Mouse (Mus musculus) MEL (cell line): ENCODE results near the gene Dctn1. TPM values are rescaled to one million over a fixed set of nuclear protein-coding genes. Genes with fewer than 3 reads are reported as not detected.

Experiments used
- DNase-seq: peaks from one replicate; pipeline ENCODE4 v3.0.0; 2011; ENCODE audit warnings: low read depth, low spot score
- H3K27ac ChIP-seq: 2 replicates; pipeline ENCODE4 v1.5.1; 2012; ENCODE audit warnings: low read depth, mild to moderate bottlenecking, control low read depth, low read length, moderate library complexity; ENCODE audit not compliant: control insufficient read depth
- H3K27me3 ChIP-seq, 2 experiments: fragments of 150-350 bp in 1 of 2; sonication (generic) in 1 of 2; 2 replicates each; pipeline ENCODE4 v1.6.1; 2012; ENCODE audit warnings: low read length in 2 of 2, mild to moderate bottlenecking in 2 of 2, improper control_type of control experiment in 1 of 2, moderate library complexity in 1 of 2; ENCODE audit not compliant: insufficient read depth in 2 of 2, control insufficient read depth in 1 of 2
- H3K36me3 ChIP-seq, 2 experiments: 2 replicates each; pipeline ENCODE4 v1.6.1; 2012 to 2014; ENCODE audit warnings: low read length in 2 of 2, improper control_type of control experiment in 1 of 2, inconsistent platforms in 1 of 2, mild to moderate bottlenecking in 1 of 2; ENCODE audit not compliant: insufficient read depth in 2 of 2, control insufficient read depth in 1 of 2
- H3K4me1 ChIP-seq, 2 experiments: fragments of 150-350 bp in 1 of 2; sonication (generic) in 1 of 2; 2 replicates each; pipeline ENCODE4 v1.6.1; 2012; ENCODE audit warnings: low read length in 2 of 2, improper control_type of control experiment in 1 of 2, mild to moderate bottlenecking in 1 of 2; ENCODE audit not compliant: insufficient read depth in 2 of 2, control insufficient read depth in 1 of 2
- H3K4me3 ChIP-seq, 2 experiments: fragments of 150-350 bp in 1 of 2; sonication (generic) in 1 of 2; 2 replicates each; pipeline ENCODE4 v1.5.1; 2012; ENCODE audit warnings: low read depth in 2 of 2, low read length in 2 of 2, mild to moderate bottlenecking in 2 of 2, moderate library complexity in 2 of 2, control low read depth in 1 of 2, improper control_type of control experiment in 1 of 2; ENCODE audit not compliant: control insufficient read depth in 1 of 2, insufficient read depth in 1 of 2
- H3K79me2 ChIP-seq: 2 replicates; pipeline ENCODE4 v1.6.1; 2012; ENCODE audit warnings: mild to moderate bottlenecking, low read length, moderate library complexity; ENCODE audit not compliant: control insufficient read depth, poor library complexity, insufficient read depth
- H3K9ac ChIP-seq: 2 replicates; pipeline ENCODE4 v1.6.1; 2012; ENCODE audit warnings: low read depth, mild to moderate bottlenecking, control low read depth, low read length, moderate library complexity; ENCODE audit not compliant: control insufficient read depth, poor library complexity, severe bottlenecking
- H3K9me3 ChIP-seq: fragments of 150-350 bp; sonication (generic); replicated peaks from 2 replicates; pipeline ENCODE4 v1.6.1; 2012; ENCODE audit warnings: mild to moderate bottlenecking, low read length, improper control_type of control experiment, moderate library complexity; ENCODE audit not compliant: insufficient read depth
- BHLHE40 ChIP-seq: IDR thresholded peaks from 2 replicates; pipeline ENCODE4 v1.6.1; 2012; ENCODE audit warnings: low read depth, mild to moderate bottlenecking, inconsistent platforms, low read length, improper control_type of control experiment, borderline replicate concordance
- CHD1 ChIP-seq: IDR thresholded peaks from 2 replicates; pipeline ENCODE4 v1.6.1; 2012; ENCODE audit warnings: low read depth, mild to moderate bottlenecking, inconsistent platforms, low read length, improper control_type of control experiment
- CHD2 ChIP-seq: IDR thresholded peaks from 2 replicates; pipeline ENCODE4 v1.6.1; 2011; ENCODE audit warnings: low read length, improper control_type of control experiment
- CTCF ChIP-seq, 3 experiments: IDR thresholded peaks in 2 of 3; conservative IDR thresholded peaks in 1 of 3; 2 replicates each; pipeline ENCODE4 v1.5.1; 2011 to 2012; ENCODE audit warnings: low read length in 3 of 3, low read depth in 2 of 3, mild to moderate bottlenecking in 2 of 3, improper control_type of control experiment in 1 of 3, inconsistent platforms in 1 of 3, mixed read lengths in 1 of 3, moderate library complexity in 1 of 3; ENCODE audit not compliant: control insufficient read depth in 1 of 3, insufficient read depth in 1 of 3, poor library complexity in 1 of 3, severe bottlenecking in 1 of 3
- E2F4 ChIP-seq: IDR thresholded peaks from 2 replicates; pipeline ENCODE4 v1.6.1; 2011; ENCODE audit warnings: low read depth, low read length, improper control_type of control experiment, borderline replicate concordance
- ELF1 ChIP-seq: IDR thresholded peaks from 2 replicates; pipeline ENCODE4 v1.6.1; 2014; ENCODE audit warnings: low read depth, mild to moderate bottlenecking, inconsistent platforms, low read length, improper control_type of control experiment, moderate library complexity
- ETS1 ChIP-seq: IDR thresholded peaks from 2 replicates; pipeline ENCODE4 v1.6.1; 2012; ENCODE audit warnings: low read depth, mild to moderate bottlenecking, inconsistent platforms, low read length, improper control_type of control experiment, moderate library complexity
- GABPA ChIP-seq: IDR thresholded peaks from 2 replicates; pipeline ENCODE4 v1.6.1; 2012; ENCODE audit warnings: low read depth, mild to moderate bottlenecking, inconsistent platforms, low read length, improper control_type of control experiment, moderate library complexity
- GATA1 ChIP-seq: IDR thresholded peaks from 2 replicates; pipeline ENCODE4 v1.6.1; 2011; ENCODE audit warnings: low read depth, low read length, improper control_type of control experiment
- HCFC1 ChIP-seq: IDR thresholded peaks from 2 replicates; pipeline ENCODE4 v1.6.1; 2012; ENCODE audit warnings: low read depth, mild to moderate bottlenecking, inconsistent platforms, low read length, improper control_type of control experiment, moderate library complexity
- JUND ChIP-seq: IDR thresholded peaks from 2 replicates; pipeline ENCODE4 v1.6.1; 2011; ENCODE audit warnings: low read depth, mild to moderate bottlenecking, improper control_type of control experiment, low read length
- KAT2A ChIP-seq: conservative IDR thresholded peaks from 2 replicates; pipeline ENCODE4 v1.6.1; 2012; ENCODE audit warnings: low read depth, low read length, improper control_type of control experiment, inconsistent platforms
- MAFK ChIP-seq: IDR thresholded peaks from 2 replicates; pipeline ENCODE4 v1.6.1; 2011; ENCODE audit warnings: low read depth, mild to moderate bottlenecking, low read length, improper control_type of control experiment, borderline replicate concordance
- MAX ChIP-seq: IDR thresholded peaks from 2 replicates; pipeline ENCODE4 v1.6.1; 2011; ENCODE audit warnings: low read length, improper control_type of control experiment
- MAZ ChIP-seq: IDR thresholded peaks from 2 replicates; pipeline ENCODE4 v1.6.1; 2012; ENCODE audit warnings: low read depth, mild to moderate bottlenecking, inconsistent platforms, low read length, improper control_type of control experiment
- MYB ChIP-seq: IDR thresholded peaks from 2 replicates; pipeline ENCODE4 v1.6.1; 2011; ENCODE audit warnings: mild to moderate bottlenecking, low read depth, low read length, improper control_type of control experiment
- MYC ChIP-seq: IDR thresholded peaks from 2 replicates; pipeline ENCODE4 v1.6.1; 2011; ENCODE audit warnings: low read depth, mild to moderate bottlenecking, low read length, improper control_type of control experiment, moderate library complexity
- NELFE ChIP-seq: IDR thresholded peaks from 2 replicates; pipeline ENCODE4 v1.6.1; 2011; ENCODE audit warnings: low read depth, low read length, improper control_type of control experiment
- NRF1 ChIP-seq: IDR thresholded peaks from 2 replicates; pipeline ENCODE4 v1.6.1; 2014; ENCODE audit warnings: low read depth, mild to moderate bottlenecking, inconsistent platforms, low read length, improper control_type of control experiment, moderate library complexity; ENCODE audit not compliant: poor library complexity, insufficient read depth, severe bottlenecking
- POLR2A ChIP-seq, 2 experiments: IDR thresholded peaks; 2 replicates each; pipeline ENCODE4 v1.6.1; 2011 to 2012; ENCODE audit warnings: low read length in 2 of 2, mild to moderate bottlenecking in 2 of 2, control low read depth in 1 of 2, improper control_type of control experiment in 1 of 2, low read depth in 1 of 2, moderate library complexity in 1 of 2; ENCODE audit not compliant: control insufficient read depth in 1 of 2, insufficient read depth in 1 of 2, poor library complexity in 1 of 2
- POLR2AphosphoS2 ChIP-seq: IDR thresholded peaks from 2 replicates; pipeline ENCODE4 v1.6.1; 2011; ENCODE audit warnings: low read length, improper control_type of control experiment
- RCOR1 ChIP-seq: IDR thresholded peaks from 2 replicates; pipeline ENCODE4 v1.6.1; 2012; ENCODE audit warnings: low read depth, mild to moderate bottlenecking, inconsistent platforms, low read length, improper control_type of control experiment
- SIN3A ChIP-seq: IDR thresholded peaks from 2 replicates; pipeline ENCODE4 v1.6.1; 2012; ENCODE audit warnings: low read length, improper control_type of control experiment, inconsistent platforms
- TBP ChIP-seq: IDR thresholded peaks from 2 replicates; pipeline ENCODE4 v1.8.0; 2011; ENCODE audit warnings: low read depth, low read length, improper control_type of control experiment
- TCF12 ChIP-seq: IDR thresholded peaks from 2 replicates; pipeline ENCODE4 v1.6.1; 2014; ENCODE audit warnings: low read depth, mild to moderate bottlenecking, inconsistent platforms, low read length, improper control_type of control experiment, moderate library complexity
- USF1 ChIP-seq: IDR thresholded peaks from 2 replicates; pipeline ENCODE4 v1.6.1; 2014; ENCODE audit warnings: low read depth, mild to moderate bottlenecking, inconsistent platforms, low read length, improper control_type of control experiment, moderate library complexity
- USF2 ChIP-seq, 2 experiments: IDR thresholded peaks; 2 replicates each; pipeline ENCODE4 v1.6.1; 2011 to 2012; ENCODE audit warnings: improper control_type of control experiment in 2 of 2, low read length in 2 of 2, borderline replicate concordance in 1 of 2, inconsistent platforms in 1 of 2, low read depth in 1 of 2, mild to moderate bottlenecking in 1 of 2; ENCODE audit not compliant: insufficient read depth in 1 of 2
- ZC3H11A ChIP-seq: IDR thresholded peaks from 2 replicates; pipeline ENCODE4 v1.6.1; 2012; ENCODE audit warnings: low read depth, mild to moderate bottlenecking, inconsistent platforms, low read length, improper control_type of control experiment
- ZKSCAN1 ChIP-seq: IDR thresholded peaks from 2 replicates; pipeline ENCODE4 v1.6.1; 2012; ENCODE audit warnings: low read depth, mild to moderate bottlenecking, inconsistent platforms, low read length, improper control_type of control experiment, moderate library complexity
- ZNF384 ChIP-seq: IDR thresholded peaks from 2 replicates; pipeline ENCODE4 v1.6.1; 2012; ENCODE audit warnings: low read depth, mild to moderate bottlenecking, inconsistent platforms, low read length, improper control_type of control experiment
- polyA plus RNA-seq, 2 experiments: library from polyadenylated mRNA; stranded (reverse) in 1 of 2; unstranded in 1 of 2; fragments of >175 nt in 1 of 2; fragments of >200 nt in 1 of 2; gene quantifications; 2 replicates each; pipeline versions ENCODE4 v1.2.1 to v1.2.4; 2012; ENCODE audit warnings: low replicate concordance in 2 of 2, low read depth in 1 of 2; ENCODE audit not compliant: insufficient read length in 2 of 2, insufficient read depth in 1 of 2, missing spikeins in 1 of 2
- total RNA-seq: library from RNA; depleted of rRNA; stranded (reverse); fragments of 300-350 nt; gene quantifications from 2 replicates; pipeline ENCODE4 v1.2.3, GENCODE M21; 2012

Gene Dctn1
- total and polyA plus RNA-seq, 3 experiments = 23.3 to 81.9 TPM; not detected in 1

- peaks cover 4 to 7% of the 10 kb centered on the region in 2 experiments for H3K4me1 ChIP-seq
- DNase-seq = no peak
- H3K27me3 ChIP-seq = no peaks in the 10 kb centered on the region
- TF ChIP-seq NELFE (no peak), TBP (no peak), GABPA (no peak), RCOR1 (no peak), SIN3A (no peak)
- peaks cover 8% of the 10 kb centered on the region for H3K79me2 ChIP-seq
- no peak overlapping the region for H3K9ac ChIP-seq
- H3K9me3 ChIP-seq = no peaks in the 10 kb centered on the region
- peaks cover 0 to 10% of the 10 kb centered on the region in 2 experiments; a peak in 2 of 4 replicates for H3K36me3 ChIP-seq
- H3K4me3 ChIP-seq = no peak overlapping the region
- H3K27ac ChIP-seq = no peak overlapping the region
Measured at GRCm38 (mm10) chr6:83161921-83162641, 3.6 kb upstream of the Dctn1 start.

DNA sequence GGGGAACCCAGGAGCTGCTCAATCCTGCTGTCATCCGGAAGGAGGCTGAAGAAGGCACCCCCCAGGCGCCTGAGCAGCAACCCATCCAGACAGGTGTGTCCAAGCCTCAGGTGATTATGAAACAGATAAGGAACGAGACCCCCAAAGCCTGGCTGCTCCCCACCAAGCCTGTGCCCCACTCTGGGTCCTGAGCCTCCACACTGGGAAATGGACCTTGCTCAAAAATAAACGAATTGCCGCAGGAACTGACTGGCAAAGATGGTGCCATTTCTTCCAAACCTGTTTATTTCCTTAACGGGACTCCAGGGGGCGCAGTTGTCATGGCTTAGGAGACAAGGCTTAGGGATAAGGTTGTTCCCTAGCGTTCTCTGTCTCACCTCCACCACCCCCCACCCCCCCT lies 3.0 kb upstream of the Dctn1 start:
- H3K36me3 ChIP-seq = peaks cover 0 to 11% of the 10 kb centered on the region in 2 experiments; a peak in 2 of 4 replicates
- no peak overlapping the region for H3K4me3 ChIP-seq
- peaks cover 8% of the 10 kb centered on the region for H3K79me2 ChIP-seq
- no peaks in the 10 kb centered on the region for H3K27me3 ChIP-seq
- H3K27ac ChIP-seq = no peak overlapping the region
- no peak overlapping the region for H3K9ac ChIP-seq
- H3K9me3 ChIP-seq = no peaks in the 10 kb centered on the region
- DNase-seq = peak; percentile 82
- peaks cover 6 to 9% of the 10 kb centered on the region in 2 experiments for H3K4me1 ChIP-seq
- peak; percentile 31; the same call in 1 of the 2 replicates for TF ChIP-seq ZC3H11A
- TF ChIP-seq USF2 (IDR thresholded peaks at IDR 0.05; ENCODE audit: borderline replicate concordance in 1 of 2, insufficient read depth in 1 of 2, low read depth in 1 of 2, low read length in 2 of 2) = no peak
- TF ChIP-seq GABPA = no peak
- TF ChIP-seq ZKSCAN1 = no peak
- no peak for TF ChIP-seq POLR2AphosphoS2
- TF ChIP-seq CHD2 = no peak
- TF ChIP-seq NELFE = no peak
- no peak for TF ChIP-seq USF1
- no peak for TF ChIP-seq E2F4
- no peak for TF ChIP-seq ELF1
- 0 out of 2 replicates have a peak, but pooled peaks have one; percentile 37 for TF ChIP-seq HCFC1
- TF ChIP-seq POLR2A (IDR thresholded peaks at IDR 0.05; ENCODE audit: control insufficient read depth in 1 of 2, insufficient read depth in 1 of 2, low read depth in 1 of 2, low read length in 2 of 2, poor library complexity in 1 of 2) = no peak
- TF ChIP-seq TBP = no peak
- 0 out of 2 replicates have a peak, but pooled peaks have one; percentile 45 for TF ChIP-seq MAZ
- TF ChIP-seq ETS1 = no peak
- no peak for TF ChIP-seq MYB
- no peak for TF ChIP-seq CHD1
- no peak for TF ChIP-seq TCF12
- no peak for TF ChIP-seq BHLHE40
- TF ChIP-seq ZNF384 = no peak
- no peak for TF ChIP-seq KAT2A
- no peak for TF ChIP-seq MAX
- TF ChIP-seq GATA1 = no peak
- TF ChIP-seq MYC = no peak
- TF ChIP-seq CTCF (IDR thresholded peaks at IDR 0.05 in 2 of 3, conservative IDR thresholded peaks at IDR 0.05 in 1 of 3; ENCODE audit: control insufficient read depth in 1 of 3, insufficient read depth in 1 of 3, low read depth in 2 of 3, low read length in 3 of 3, poor library complexity in 1 of 3, severe bottlenecking in 1 of 3) = peak; percentile 69 to 83 (median 81)
- TF ChIP-seq NRF1 = no peak
- TF ChIP-seq MAFK = no peak
- TF ChIP-seq JUND = no peak
- 0 out of 2 replicates have a peak, but pooled peaks have one; percentile 50 for TF ChIP-seq SIN3A
